Mouse (Mus musculus): ENCODE measurements around the gene Bgn. TPM values are rescaled to one million over a fixed set of nuclear protein-coding genes. Genes with fewer than 3 reads are reported as not detected.
A peak's percentile ranks its signal among the peaks of the same experiment; 100 is the strongest.
"Not testable (repeated sequence)": the region's sequence is repeated elsewhere in the genome, so short reads cannot be mapped to it uniquely, and the experiment has no call there.

The Bgn gene
- polyA plus RNA-seq, 1 experiment from 2014 or later: 87.2 TPM

- 23% methylated on average over 4 of the region's 4 CpGs for WGBS
- 0 out of 2 replicates have a peak, but pooled peaks have one; percentile 7 for ATAC-seq (ENCODE audit: insufficient read depth, low FRiP score)
- Histone ChIP-seq H3K36me3 (ENCODE audit: control insufficient read depth, insufficient read depth, low read length) (no peaks in the 10 kb centered on the region), H3K27ac (ENCODE audit: low read length) (peak overlapping the region; percentile 13; the same call in 1 of the 2 replicates), H3K9me3 (replicated peaks; ENCODE audit: control insufficient read depth, low read length) (no peaks in the 10 kb centered on the region), H3K4me2 (ENCODE audit: low read depth, low read length) (peak overlapping the region; percentile 52), H3K27me3 (ENCODE audit: control insufficient read depth, insufficient read depth, low read length) (no peaks in the 10 kb centered on the region), H3K9ac (ENCODE audit: low read length) (no peak overlapping the region; the same call in 1 of the 2 replicates), H3K4me3 (replicated peaks; ENCODE audit: low read length) (peak overlapping the region; percentile 46), H3K4me1 (ENCODE audit: control insufficient read depth, insufficient read depth, low read length) (peaks cover 4% of the 10 kb centered on the region; the same call in 1 of the 2 replicates)
These were observed 539 bp upstream of the Bgn start for GRCm38 (mm10) chrX:73482643-73483483.

- Histone ChIP-seq H3K36me3 (ENCODE audit: control insufficient read depth, insufficient read depth, low read length) (no peaks in the 10 kb centered on the region), H3K4me1 (ENCODE audit: control insufficient read depth, insufficient read depth, low read length) (peaks cover 4% of the 10 kb centered on the region; the same call in 1 of the 2 replicates), H3K4me2 (ENCODE audit: low read depth, low read length) (peak overlapping the region; percentile 52), H3K9ac (ENCODE audit: low read length) (peak overlapping the region; percentile 59), H3K4me3 (replicated peaks; ENCODE audit: low read length) (peak overlapping the region; percentile 46), H3K27ac (ENCODE audit: low read length) (no peak overlapping the region), H3K27me3 (ENCODE audit: control insufficient read depth, insufficient read depth, low read length) (no peaks in the 10 kb centered on the region; the same call in 1 of the 2 replicates), H3K9me3 (replicated peaks; ENCODE audit: control insufficient read depth, low read length) (no peaks in the 10 kb centered on the region)
- ATAC-seq (ENCODE audit: insufficient read depth, low FRiP score): no peak; the same call in 1 of the 2 replicates
- WGBS: 44% methylated on average over 1 of the region's 1 CpGs
These were observed 674 bp downstream of the Bgn start for GRCm38 (mm10) chrX:73484076-73484475.

- WGBS: 86% methylated on average over 4 of the region's 4 CpGs
- H3K4me2 ChIP-seq (ENCODE audit: low read depth, low read length): peak overlapping the region; percentile 52
- peak overlapping the region; percentile 59; the same call in 1 of the 2 replicates for H3K9ac ChIP-seq (ENCODE audit: low read length)
- no peak for ATAC-seq (ENCODE audit: insufficient read depth, low FRiP score)
- no peaks in the 10 kb centered on the region for H3K36me3 ChIP-seq (ENCODE audit: control insufficient read depth, insufficient read depth, low read length)
- peaks cover 4% of the 10 kb centered on the region; the same call in 1 of the 2 replicates for H3K4me1 ChIP-seq (ENCODE audit: control insufficient read depth, insufficient read depth, low read length)
- no peaks in the 10 kb centered on the region; the same call in 1 of the 2 replicates for H3K27me3 ChIP-seq (ENCODE audit: control insufficient read depth, insufficient read depth, low read length)
- no peak overlapping the region for H3K27ac ChIP-seq (ENCODE audit: low read length)
- H3K9me3 ChIP-seq (replicated peaks; ENCODE audit: control insufficient read depth, low read length): no peaks in the 10 kb centered on the region
- peak overlapping the region; percentile 46 for H3K4me3 ChIP-seq (replicated peaks; ENCODE audit: low read length)
These were observed 1.5 kb downstream of the Bgn start for GRCm38 (mm10) chrX:73484870-73485269.

GRCm38 (mm10) chrX:73486920-73487319 lies 3.5 kb downstream of the Bgn start:
- H3K4me2 ChIP-seq (ENCODE audit: low read depth, low read length): no peak overlapping the region
- no peaks in the 10 kb centered on the region; the same call in 1 of the 2 replicates for H3K27me3 ChIP-seq (ENCODE audit: control insufficient read depth, insufficient read depth, low read length)
- 72% methylated on average over 5 of the region's 5 CpGs for WGBS

GRCm38 (mm10) chrX:73490186-73490585 lies 6.8 kb downstream of the Bgn start:
- H3K9me3 ChIP-seq (replicated peaks; ENCODE audit: control insufficient read depth, low read length): no peaks in the 10 kb centered on the region
- H3K4me3 ChIP-seq (replicated peaks; ENCODE audit: low read length): no peak overlapping the region
- H3K36me3 ChIP-seq (ENCODE audit: control insufficient read depth, insufficient read depth, low read length): no peaks in the 10 kb centered on the region
- no peak overlapping the region for H3K9ac ChIP-seq (ENCODE audit: low read length)
- no peak overlapping the region for H3K4me2 ChIP-seq (ENCODE audit: low read depth, low read length)
- 58% methylated on average over 4 of the region's 4 CpGs for WGBS
- no peak overlapping the region for H3K27ac ChIP-seq (ENCODE audit: low read length)
- no peaks in the 10 kb centered on the region; the same call in 1 of the 2 replicates for H3K27me3 ChIP-seq (ENCODE audit: control insufficient read depth, insufficient read depth, low read length)
- no peaks in the 10 kb centered on the region for H3K4me1 ChIP-seq (ENCODE audit: control insufficient read depth, insufficient read depth, low read length)
- no peak for ATAC-seq (ENCODE audit: insufficient read depth, low FRiP score)

More at GRCm38 (mm10) chrX:73486920-73487319, 3.5 kb downstream of the Bgn start:
- Histone ChIP-seq H3K36me3 (ENCODE audit: control insufficient read depth, insufficient read depth, low read length) (no peaks in the 10 kb centered on the region), H3K27ac (ENCODE audit: low read length) (no peak overlapping the region), H3K9me3 (replicated peaks; ENCODE audit: control insufficient read depth, low read length) (no peaks in the 10 kb centered on the region), H3K9ac (ENCODE audit: low read length) (no peak overlapping the region), H3K4me3 (replicated peaks; ENCODE audit: low read length) (no peak overlapping the region), H3K4me1 (ENCODE audit: control insufficient read depth, insufficient read depth, low read length) (peaks cover 4% of the 10 kb centered on the region; the same call in 1 of the 2 replicates)
- ATAC-seq (ENCODE audit: insufficient read depth, low FRiP score): no peak

- Histone ChIP-seq H3K27ac (ENCODE audit: low read length) (no peak overlapping the region), H3K4me1 (ENCODE audit: control insufficient read depth, insufficient read depth, low read length) (no peaks in the 10 kb centered on the region), H3K9me3 (replicated peaks; ENCODE audit: control insufficient read depth, low read length) (no peaks in the 10 kb centered on the region), H3K4me2 (ENCODE audit: low read depth, low read length) (no peak overlapping the region), H3K9ac (ENCODE audit: low read length) (no peak overlapping the region), H3K4me3 (replicated peaks; ENCODE audit: low read length) (no peak overlapping the region), H3K36me3 (ENCODE audit: control insufficient read depth, insufficient read depth, low read length) (no peaks in the 10 kb centered on the region), H3K27me3 (ENCODE audit: control insufficient read depth, insufficient read depth, low read length) (no peaks in the 10 kb centered on the region; the same call in 1 of the 2 replicates)
- no peak for ATAC-seq (ENCODE audit: insufficient read depth, low FRiP score)
- 77% methylated on average over 3 of the region's 3 CpGs for WGBS
These were observed 7.4 kb downstream of the Bgn start for GRCm38 (mm10) chrX:73490804-73491203.

GRCm38 (mm10) chrX:73493567-73493966 lies 10.2 kb downstream of the Bgn start:
- H3K9ac ChIP-seq (ENCODE audit: low read length); H3K4me2 ChIP-seq (ENCODE audit: low read depth, low read length); H3K4me1 ChIP-seq (ENCODE audit: control insufficient read depth, insufficient read depth, low read length); H3K36me3 ChIP-seq (ENCODE audit: control insufficient read depth, insufficient read depth, low read length); H3K27me3 ChIP-seq (ENCODE audit: control insufficient read depth, insufficient read depth, low read length); H3K4me3 ChIP-seq (replicated peaks; ENCODE audit: low read length); H3K9me3 ChIP-seq (replicated peaks; ENCODE audit: control insufficient read depth, low read length); ATAC-seq (ENCODE audit: insufficient read depth, low FRiP score); H3K27ac ChIP-seq (ENCODE audit: low read length): not testable (repeated sequence)
- 0% methylated on average over 1 of the region's 2 CpGs for WGBS

- H3K9ac ChIP-seq (ENCODE audit: low read length): no peak overlapping the region
These were observed 13.3 kb downstream of the Bgn start for GRCm38 (mm10) chrX:73496746-73497145.

GRCm38 (mm10) chrX:73505130-73505735 lies 21.8 kb downstream of the Bgn start:
- no peak overlapping the region for H3K4me3 ChIP-seq (replicated peaks; ENCODE audit: low read length)
- no peak overlapping the region for H3K4me2 ChIP-seq (ENCODE audit: low read depth, low read length)
- ATAC-seq (ENCODE audit: insufficient read depth, low FRiP score): no peak
- no peaks in the 10 kb centered on the region for H3K4me1 ChIP-seq (ENCODE audit: control insufficient read depth, insufficient read depth, low read length)
- H3K36me3 ChIP-seq (ENCODE audit: control insufficient read depth, insufficient read depth, low read length): no peaks in the 10 kb centered on the region
- WGBS: 79% methylated on average over 5 of the region's 5 CpGs
- H3K27me3 ChIP-seq (ENCODE audit: control insufficient read depth, insufficient read depth, low read length): peaks cover 38% of the 10 kb centered on the region
- no peak overlapping the region for H3K9ac ChIP-seq (ENCODE audit: low read length)
- H3K9me3 ChIP-seq (replicated peaks; ENCODE audit: control insufficient read depth, low read length): no peaks in the 10 kb centered on the region
- no peak overlapping the region for H3K27ac ChIP-seq (ENCODE audit: low read length)

More at GRCm38 (mm10) chrX:73496746-73497145, 13.3 kb downstream of the Bgn start:
- no peak overlapping the region for H3K27ac ChIP-seq (ENCODE audit: low read length)
- 81% methylated on average over 4 of the region's 4 CpGs for WGBS
- H3K9me3 ChIP-seq (replicated peaks; ENCODE audit: control insufficient read depth, low read length): no peaks in the 10 kb centered on the region
- H3K27me3 ChIP-seq (ENCODE audit: control insufficient read depth, insufficient read depth, low read length): peaks cover 9% of the 10 kb centered on the region
- H3K4me1 ChIP-seq (ENCODE audit: control insufficient read depth, insufficient read depth, low read length): no peaks in the 10 kb centered on the region
- H3K4me2 ChIP-seq (ENCODE audit: low read depth, low read length): no peak overlapping the region
- H3K36me3 ChIP-seq (ENCODE audit: control insufficient read depth, insufficient read depth, low read length): no peaks in the 10 kb centered on the region
- no peak overlapping the region for H3K4me3 ChIP-seq (replicated peaks; ENCODE audit: low read length)
- ATAC-seq (ENCODE audit: insufficient read depth, low FRiP score): no peak
